Mouse (Mus musculus) induced T-regulatory cell, adult 2 months (primary cell): Measurements from ENCODE around the gene Slc39a1.
A peak's percentile ranks its signal among the peaks of the same experiment; 100 is the strongest.
"Not testable (repeated sequence)": the region's sequence is repeated elsewhere in the genome, so short reads cannot be mapped to it uniquely, and the experiment has no call there.

Source experiments
- DNase-seq: peaks from one replicate; pipeline ENCODE4 v3.0.0-alpha.2; 2012; ENCODE audit warnings: low read depth

Gene Slc39a1

DNA sequence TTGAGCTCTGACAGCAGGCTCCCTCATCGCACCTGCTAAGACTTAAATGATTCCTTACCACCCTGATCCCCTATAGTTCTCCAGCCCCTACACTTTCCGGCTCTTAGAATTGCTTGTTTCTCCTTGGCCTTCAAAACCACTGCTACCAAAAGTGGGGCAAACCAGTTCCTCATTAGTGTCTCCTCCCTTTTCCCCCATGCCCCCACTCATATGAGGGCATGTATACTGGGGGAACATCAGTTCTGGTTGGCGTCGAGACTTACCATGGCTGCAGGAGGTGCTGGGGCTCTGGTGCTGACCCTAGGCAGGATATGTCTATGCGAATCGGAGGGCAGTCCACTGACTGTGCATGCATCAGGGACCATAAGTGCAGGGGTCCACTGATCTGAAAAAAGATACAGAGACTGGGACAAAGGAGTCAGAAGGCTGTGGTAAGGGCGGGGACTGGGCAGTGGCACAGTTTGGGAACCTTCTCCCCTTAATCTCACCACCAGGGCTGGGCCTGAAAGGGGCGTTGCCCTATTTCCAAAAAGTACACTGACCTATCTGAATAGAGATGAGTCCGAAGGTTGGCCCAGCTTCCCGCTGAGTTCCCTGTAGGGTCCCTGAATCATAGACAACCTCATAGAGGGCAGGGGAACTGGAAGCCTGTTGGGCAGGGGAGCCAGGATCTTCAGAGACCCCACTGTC lies 6.2 kb upstream of the Slc39a1 start:
- DNase-seq: no peak

DNA sequence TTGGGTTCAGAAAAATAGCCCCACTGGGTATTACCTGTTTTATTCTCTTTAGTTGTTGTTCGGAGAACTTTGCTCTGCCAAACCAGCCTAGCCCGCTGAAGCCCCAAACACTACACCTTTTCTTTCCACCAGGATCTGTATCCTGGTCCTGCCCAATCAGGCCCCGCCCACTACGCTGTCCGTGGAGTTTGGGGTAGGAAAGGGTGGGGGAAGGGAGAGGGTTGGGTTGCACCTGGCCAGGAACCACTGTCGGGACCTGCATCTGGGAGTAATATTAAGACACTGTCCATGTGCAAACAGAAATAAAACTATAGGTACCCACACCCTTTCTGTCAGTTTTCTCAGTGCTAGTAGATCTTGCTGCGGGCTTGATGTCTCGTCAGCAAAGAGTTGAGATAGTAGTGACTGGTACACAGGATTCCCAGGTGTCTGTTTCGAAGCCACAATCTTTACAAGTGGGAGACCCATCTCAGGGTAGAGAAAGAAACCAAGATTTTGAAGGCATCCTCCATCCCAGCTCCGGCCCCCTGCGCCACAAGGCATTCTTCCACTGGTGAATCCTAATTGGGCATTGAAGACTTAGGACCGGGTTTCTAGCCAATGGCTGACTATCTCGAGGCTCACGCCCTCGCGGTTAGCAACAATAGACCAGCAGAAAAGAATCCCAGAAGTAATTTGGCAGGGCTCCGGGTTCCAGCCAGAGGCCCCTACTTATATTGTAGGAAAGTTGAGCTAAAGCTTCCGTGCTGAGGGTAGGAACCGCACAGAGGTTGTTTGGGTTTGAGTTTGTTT lies 4.8 kb upstream of the Slc39a1 start, which contains the start of gene Creb3l4:
TSS of gene Creb3l4 (minus strand) at position 529 of the 792 bp plus-strand sequence.
- no peak for DNase-seq

DNA sequence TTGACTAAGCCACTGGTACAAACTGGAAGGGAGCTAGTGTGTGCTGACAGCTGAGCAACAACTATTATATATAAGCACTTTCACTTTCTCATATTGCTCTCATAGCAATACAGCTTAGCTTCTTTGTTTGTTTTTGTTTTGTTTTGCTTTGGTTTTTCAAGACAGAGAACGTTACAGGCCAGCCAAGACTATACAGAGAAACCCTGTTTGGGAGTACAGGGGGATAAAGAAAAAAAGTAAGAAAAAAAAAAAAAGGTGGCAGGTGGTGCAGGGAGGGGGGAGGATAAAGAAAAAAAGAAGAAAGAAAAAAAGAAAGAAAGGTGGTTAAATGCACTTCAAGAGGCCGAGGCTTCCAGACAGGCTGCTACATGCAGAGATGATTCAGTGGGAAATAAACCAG lies 2.6 kb upstream of the Slc39a1 start:
- DNase-seq: peak; percentile 66

DNA sequence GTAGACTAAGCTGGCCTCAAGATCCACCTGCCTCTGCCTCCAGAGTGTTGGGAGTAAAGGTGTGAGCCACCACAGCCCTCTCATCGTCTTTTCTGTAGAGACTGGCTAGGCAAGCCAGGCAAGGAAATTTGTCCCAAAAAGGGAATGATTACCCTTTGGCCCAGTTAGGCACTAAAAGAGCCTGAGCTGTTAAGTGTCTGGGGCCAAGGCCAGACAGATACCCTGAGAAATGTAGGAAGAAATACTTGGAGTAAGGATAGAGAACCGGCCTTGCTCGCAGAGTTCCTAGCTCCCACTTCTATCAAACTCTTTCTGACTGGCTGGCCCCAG lies 377 bp upstream of the Slc39a1 start:
- DNase-seq: no peak

DNA sequence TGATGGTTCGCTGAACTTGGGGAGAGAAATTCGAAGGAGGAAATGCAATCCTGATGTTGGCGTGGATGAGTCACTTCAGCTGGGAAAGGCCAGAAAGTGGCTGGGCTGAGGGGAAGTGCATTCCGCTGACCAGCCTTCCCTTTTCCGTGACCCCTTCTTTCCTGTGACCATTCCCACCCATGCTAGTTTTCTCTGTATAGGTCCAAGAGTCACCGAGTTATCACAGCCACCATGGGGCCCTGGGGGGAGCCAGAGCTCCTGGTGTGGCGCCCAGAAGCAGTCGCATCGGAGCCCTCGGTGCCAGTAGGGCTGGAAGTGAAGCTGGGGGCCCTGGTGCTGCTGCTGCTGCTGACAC lies 751 bp downstream of the Slc39a1 start:
- DNase-seq: no peak

DNA sequence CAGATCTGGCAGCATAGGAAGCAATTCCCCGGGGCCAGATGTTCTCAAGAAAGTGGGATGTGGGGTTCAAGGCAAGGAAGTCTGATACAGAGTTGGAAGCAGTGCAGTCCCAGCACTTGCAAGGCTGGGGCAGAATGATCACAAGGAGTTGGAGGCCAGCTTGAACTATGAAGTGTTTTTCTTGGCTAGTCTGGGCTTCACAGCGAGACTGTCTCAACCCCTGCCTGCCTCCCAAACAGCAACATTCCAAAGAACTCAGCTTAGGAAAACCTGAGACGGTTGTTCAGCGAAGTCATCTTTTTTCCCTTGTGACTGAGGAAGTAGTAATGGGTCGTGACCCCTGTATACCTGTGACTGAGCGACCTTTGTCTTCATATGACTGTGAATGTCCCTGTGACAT lies 2.8 kb downstream of the Slc39a1 start:
- no peak for DNase-seq

DNA sequence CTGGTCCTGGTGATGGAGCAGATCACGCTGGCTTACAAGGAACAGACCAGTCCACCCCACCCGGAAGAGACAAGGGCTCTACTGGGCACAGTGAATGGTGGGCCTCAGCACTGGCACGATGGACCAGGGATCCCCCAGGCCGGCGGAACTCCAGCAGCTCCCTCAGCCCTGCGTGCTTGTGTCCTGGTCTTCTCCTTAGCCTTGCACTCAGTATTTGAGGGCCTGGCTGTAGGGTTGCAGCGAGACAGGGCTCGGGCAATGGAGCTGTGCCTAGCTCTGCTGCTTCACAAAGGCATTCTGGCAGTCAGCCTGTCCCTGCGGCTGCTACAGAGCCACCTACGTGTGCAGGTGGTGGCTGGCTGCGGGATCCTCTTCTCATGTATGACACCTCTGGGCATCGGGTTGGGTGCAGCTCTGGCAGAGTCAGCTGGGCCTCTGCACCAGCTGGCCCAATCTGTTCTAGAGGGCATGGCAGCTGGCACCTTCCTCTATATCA lies 3.8 kb downstream of the Slc39a1 start:
- DNase-seq: not testable (repeated sequence)

DNA sequence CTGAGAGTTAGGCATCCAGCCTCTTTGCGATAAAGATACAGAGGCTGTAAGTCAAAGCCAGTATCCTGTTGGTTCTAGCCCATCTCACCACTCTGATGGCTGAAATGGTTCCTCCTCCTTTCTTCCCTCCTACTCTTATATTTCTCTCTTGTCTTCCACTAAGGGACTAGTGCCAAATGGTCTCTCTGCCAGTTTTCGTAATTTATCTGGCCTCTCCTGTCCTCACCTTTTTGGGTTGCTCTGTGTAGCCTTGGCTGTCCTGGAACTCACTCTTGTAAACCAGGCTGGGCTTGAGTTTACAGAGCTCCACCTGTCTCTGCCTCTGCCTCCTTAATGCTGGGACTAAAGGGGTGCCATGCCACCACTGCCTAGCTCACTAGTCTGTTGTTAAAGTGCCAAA lies 4.7 kb downstream of the Slc39a1 start:
- not testable (repeated sequence) for DNase-seq

DNA sequence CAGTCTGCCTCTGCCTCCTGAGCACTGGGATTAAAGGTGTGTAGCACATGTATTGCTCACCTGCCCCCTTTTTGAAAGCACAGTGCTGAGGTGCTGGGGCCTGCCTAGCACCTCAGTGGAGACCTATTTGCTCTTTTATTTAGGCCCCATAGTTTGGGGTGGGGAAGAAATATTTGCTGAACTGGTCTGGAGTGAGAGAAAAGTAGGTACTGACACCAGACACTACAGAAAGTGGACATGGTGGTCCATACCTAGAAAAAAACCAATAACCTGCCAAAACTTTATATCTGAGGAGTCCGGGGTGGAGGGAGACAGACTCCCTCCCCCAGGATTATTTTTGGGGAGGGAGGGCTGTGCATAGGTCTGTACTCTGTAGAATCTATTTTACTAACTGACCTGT lies 5.2 kb downstream of the Slc39a1 start:
- DNase-seq: peak; percentile 39

DNA sequence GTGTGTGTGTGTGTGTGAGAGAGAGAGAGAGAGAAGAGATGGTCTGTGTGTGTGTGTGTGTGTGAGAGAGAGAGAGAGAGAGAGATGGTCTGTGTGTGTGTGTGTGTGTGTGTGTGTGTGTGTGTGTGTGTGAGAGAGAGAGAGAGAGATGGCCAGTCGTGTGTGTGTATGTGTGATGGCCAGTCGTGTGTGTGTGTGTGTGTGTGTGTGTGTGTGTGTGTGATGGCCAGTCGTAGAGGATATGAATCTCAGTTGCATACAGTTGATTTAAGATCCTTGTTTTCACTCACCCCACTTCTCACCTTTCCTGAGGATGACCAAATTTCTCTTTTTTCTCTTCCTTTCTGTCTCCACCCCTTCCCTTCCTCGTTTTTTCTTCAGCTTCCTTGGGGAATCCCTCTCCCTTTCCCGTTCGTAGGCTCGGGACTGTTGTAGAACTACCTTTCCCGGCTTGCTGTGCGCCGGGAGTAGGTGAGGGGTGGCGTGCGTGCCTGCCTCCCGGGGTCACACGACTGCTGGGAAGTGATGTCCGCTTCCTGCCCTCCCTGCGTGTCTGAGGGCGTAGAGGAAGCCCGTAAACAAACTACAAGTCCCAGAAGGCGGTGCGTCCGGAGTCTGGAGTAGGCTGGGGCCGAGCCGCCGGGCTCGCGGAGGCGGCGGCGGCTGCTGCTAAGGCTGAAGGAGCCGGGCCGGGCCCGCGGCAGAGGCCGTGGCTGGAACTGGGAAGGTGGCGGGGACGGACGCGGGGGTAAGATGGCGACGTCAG lies 5.9 kb downstream of the Slc39a1 start, which contains the start of gene Crtc2:
TSS of gene Crtc2 (plus strand) at position 511 of the 766 bp plus-strand sequence.
- peak; percentile 95 for DNase-seq

DNA sequence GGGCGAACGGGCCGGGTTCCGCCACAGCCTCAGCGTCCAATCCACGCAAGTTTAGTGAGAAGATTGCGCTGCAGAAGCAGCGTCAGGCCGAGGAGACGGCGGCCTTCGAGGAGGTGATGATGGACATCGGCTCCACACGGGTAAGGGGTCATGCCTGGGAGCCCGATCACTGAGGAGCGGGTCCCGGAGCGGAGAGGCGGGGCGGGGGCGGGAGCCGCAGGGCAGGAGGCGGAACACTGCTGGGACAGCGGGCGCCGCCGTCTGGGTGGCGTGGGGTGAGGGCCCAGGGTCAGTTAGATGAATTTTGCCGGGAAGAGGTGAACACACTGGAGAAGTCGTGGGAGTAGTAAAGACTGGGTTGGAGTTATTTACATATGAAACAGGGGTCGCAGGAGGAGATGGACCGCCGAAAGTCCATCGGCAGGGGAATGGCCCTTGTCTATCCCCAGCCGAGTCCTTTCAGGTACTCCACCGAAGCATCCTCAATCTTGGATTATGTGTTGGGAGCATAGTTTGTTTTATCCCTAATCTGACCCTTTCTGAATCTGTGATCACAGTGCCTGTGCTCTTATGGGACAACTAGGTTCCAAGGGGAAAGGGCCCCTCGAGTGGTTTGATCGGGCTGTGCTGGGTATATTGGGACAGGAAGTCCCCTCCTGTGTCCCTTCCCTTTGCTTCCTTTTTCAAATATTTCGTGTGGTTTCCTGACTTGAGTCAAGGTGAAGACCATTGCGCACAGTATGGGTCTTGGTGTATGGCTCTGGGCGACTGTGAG lies 6.6 kb downstream of the Slc39a1 start:
- DNase-seq: peak; percentile 73

DNA sequence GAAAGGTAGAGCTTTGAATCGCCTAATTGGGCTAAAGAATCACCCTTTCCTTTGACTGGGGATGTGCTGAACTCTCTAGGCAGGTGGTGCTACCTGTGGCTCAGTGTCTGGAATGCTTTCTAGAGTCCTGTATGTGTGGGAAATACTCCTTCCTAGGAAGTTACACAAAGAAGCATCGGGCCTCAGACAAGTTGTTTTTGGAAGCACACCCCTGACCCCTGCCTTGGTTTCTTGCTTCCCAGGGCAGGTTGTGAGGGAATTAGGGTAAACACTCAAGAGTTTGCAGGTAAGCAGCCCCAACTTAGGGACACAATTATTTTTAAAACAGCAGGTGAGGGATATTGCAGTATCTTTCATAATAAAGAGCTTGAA lies 7.2 kb downstream of the Slc39a1 start:
- no peak for DNase-seq

DNA sequence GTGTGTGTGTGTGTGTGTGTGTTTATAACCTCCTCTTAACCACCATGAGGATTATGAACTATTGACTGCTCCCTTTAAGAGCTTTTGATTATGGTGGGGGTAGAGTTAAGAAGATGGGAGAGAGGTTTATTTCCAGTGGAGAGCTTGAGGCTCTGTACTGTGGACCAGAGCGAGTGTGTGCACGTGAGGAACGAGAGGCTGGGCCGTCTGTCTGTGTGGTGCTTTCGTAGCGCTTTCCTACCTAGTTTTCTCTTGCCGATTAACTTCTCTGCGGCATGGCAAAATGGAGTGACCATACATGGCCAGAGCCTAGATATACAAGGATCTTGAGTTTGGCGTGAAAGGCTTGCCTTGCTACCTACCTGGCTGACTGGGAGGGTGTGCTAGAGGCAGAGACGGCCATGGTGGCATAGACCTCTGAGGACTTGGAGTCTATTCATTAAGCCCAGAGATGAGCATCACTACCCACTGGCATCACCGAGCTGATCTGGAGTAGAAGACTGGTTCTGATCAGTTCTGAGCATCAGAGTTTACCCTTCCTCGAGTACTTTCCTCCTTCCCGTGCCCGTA lies 7.9 kb downstream of the Slc39a1 start:
- DNase-seq: no peak

DNA sequence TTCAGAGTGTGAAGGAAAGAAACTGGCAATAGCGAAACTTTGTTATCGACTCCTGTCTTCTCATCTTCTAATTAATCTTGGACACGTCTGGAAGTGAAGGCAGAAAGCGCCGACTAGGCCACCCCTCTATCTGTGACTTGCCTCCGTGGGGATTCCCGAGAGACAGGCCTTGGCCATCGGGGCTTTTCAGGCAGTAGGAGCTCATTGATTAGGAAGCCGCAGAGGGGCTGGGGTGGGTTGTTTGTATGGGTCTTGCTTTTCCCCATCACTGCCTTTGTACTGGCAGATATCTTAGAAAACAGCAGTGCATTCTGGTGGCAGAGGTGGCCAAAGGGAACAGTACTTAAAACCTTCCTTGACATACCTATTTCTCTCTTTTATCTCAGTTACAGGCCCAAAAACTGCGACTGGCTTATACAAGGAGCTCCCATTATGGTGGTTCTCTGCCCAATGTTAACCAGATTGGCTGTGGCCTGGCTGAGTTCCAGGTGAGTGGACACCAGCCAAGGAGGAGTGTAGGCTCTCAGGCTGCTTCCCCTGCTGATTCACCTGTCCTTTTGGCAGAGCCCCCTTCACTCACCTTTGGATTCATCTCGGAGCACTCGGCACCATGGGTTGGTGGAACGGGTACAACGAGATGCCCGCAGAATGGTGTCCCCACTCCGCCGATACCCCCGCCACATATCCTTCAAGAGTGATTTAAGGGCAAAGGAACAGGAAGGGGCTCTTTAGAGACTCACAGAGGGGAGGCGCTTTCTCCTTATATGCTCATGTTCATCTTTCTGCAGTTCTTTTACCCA lies 9.0 kb downstream of the Slc39a1 start:
- no peak for DNase-seq

DNA sequence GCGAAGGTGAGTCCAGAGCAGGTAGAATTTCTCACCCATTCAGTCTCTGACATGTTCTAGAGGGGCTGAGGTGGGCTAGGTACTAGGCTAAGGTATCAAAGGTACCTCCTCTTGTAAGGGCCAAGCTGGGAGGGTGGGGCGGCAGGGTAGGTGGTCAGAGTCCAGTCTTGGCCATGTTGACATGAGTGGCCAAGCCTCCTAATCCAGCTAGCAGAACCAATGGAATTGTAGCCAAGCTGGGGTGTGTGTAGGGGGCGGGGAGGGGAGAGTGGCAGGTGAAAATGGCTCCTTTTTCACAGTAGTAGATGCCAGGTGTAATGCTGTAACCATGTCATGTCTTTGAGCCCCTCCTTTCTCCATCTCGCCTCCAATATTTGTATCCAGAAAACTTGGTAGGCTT lies 10.5 kb downstream of the Slc39a1 start:
- no peak for DNase-seq

DNA sequence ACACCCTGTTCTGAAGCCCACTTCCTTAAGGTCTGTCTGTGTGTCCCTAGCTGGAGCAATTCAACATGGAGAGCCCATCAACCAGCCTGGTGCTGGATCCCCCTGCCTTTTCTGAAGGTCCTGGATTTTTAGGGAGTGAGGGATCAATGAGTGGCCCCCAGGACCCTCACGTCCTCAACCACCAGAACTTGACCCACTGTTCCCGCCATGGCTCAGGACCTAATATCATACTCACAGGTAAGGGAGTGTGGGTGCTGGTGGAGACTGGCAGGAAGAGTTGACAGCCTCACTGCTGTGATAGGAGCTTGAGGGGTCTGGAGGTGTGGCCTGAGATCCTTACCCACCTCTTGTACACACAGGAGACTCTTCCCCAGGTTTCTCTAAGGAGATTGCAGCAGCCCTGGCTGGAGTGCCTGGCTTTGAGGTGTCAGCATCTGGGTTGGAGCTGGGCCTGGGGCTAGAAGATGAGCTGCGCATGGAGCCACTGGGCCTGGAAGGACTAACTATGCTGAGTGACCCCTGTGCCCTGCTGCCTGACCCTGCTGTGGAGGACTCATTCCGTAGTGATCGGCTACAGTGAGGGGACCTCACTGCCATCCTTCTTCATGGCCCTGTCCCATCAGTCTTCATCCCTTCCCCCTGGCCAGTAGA lies 15.3 kb downstream of the Slc39a1 start:
- no peak for DNase-seq

DNA sequence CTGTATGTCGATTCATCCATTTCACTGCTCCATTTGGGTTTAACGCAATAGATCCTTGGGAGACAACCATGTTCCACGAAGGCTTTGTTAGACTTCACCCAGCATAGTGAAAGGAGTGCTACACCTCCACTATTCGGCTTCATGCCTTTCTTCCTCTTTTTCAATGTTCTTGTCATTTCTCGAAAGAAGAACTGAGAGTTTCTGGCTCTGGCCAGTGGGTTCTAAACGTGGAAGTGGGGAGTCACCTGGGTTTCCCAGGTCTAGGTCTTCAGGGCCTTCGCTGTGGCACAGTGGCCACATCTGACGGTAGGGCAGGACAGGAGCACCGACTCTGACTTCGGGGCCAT lies 16.7 kb downstream of the Slc39a1 start:
- DNase-seq: no peak

DNA sequence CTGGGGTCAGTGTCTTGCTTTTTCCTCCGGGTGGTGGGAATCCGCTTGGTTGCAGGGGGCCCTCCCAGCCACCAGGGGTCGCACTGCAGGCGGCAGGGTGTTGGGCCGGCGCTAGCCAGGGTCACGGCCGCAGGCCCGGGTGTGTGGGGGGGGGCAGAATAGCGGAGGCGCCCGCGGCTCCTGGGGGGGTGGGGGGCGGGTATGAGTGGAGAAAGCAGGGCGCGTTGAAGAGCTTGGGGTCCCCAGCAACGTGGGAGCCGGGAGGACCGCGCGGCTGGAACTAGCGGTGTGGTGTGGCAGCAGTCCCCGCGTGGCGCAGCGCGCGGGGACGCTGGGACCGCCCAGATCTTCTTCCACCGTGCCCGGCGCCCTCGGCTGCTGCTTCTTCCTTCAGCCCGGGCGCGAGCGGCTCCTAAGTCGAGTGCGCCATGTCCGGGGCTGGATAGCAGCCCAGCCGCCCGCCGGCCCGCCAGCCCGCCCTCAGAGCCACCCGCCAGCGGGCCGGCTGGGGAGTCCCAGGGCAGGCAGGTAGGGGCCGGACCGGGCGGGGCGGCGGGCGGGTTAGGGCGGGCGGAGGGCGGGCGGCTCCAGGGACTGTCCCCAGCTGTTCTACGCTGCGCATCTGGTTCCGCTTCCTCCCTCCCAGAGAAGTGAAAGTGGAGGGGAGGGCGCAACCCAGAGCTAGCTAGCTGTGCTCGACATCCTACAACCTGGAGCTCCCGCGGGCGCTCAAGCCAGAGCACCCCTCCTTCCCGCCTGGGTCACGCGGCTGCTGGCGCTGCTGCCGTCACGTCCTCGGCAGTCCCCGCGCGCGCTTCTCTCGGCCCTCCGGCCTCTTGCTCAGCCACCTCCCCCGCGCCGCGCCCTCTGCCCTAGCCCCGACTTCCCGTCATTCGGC lies 17.3 kb downstream of the Slc39a1 start, which contains the start of gene Dennd4b:
TSS of gene Dennd4b (plus strand) at position 152 of the 898 bp plus-strand sequence.
- DNase-seq: peak; percentile 95
